Mouse (Mus musculus) forebrain, embryonic 14.5 days (tissue): ENCODE data around the gene Ercc1. TPM values are rescaled to one million over a fixed set of nuclear protein-coding genes. Genes with fewer than 3 reads are reported as not detected.

Source experiments
- ATAC-seq: fragments of 200-750 bp; cut with Nextera tagmentation; 2 replicates; pipeline ENCODE4 v1.8.0; 2017; ENCODE audit warnings: mild to moderate bottlenecking, moderate library complexity
- DNase-seq: peaks from one replicate; pipeline ENCODE4 v3.0.0-alpha.2; 2015; ENCODE audit warnings: low spot score
- H3K27ac ChIP-seq: fragments of 300-500 bp; sonication (generic); 2 replicates; pipeline ENCODE4 v1.5.1; 2014; ENCODE audit warnings: low read depth, mild to moderate bottlenecking, control low read depth, low read length, moderate library complexity
- H3K27me3 ChIP-seq: fragments of 300-500 bp; sonication (generic); replicated peaks from 2 replicates; pipeline ENCODE4 v1.6.1; 2014; ENCODE audit warnings: low read length, control low read depth, mixed read lengths; ENCODE audit not compliant: control insufficient read depth, insufficient read depth
- H3K36me3 ChIP-seq: fragments of 300-500 bp; sonication (generic); 2 replicates; pipeline ENCODE4 v1.6.1; 2014; ENCODE audit warnings: low read length, control low read depth; ENCODE audit not compliant: control insufficient read depth, insufficient read depth
- H3K4me1 ChIP-seq: fragments of 300-500 bp; sonication (generic); 2 replicates; pipeline ENCODE4 v1.6.1; 2014; ENCODE audit warnings: antibody characterized with exemption, low read length, control low read depth; ENCODE audit not compliant: control insufficient read depth, insufficient read depth
- H3K4me2 ChIP-seq: fragments of 300-500 bp; sonication (generic); 2 replicates; pipeline ENCODE4 v1.6.1; 2014; ENCODE audit warnings: mild to moderate bottlenecking, control low read depth, low read length
- H3K4me3 ChIP-seq: fragments of 300-500 bp; sonication (generic); 2 replicates; pipeline ENCODE4 v1.5.1; 2014; ENCODE audit warnings: low read depth, low read length, control low read depth
- H3K9ac ChIP-seq: fragments of 300-500 bp; sonication (generic); 2 replicates; pipeline ENCODE4 v1.6.1; 2014; ENCODE audit warnings: mild to moderate bottlenecking, low read length, control low read depth, moderate library complexity
- H3K9me3 ChIP-seq: fragments of 300-500 bp; sonication (generic); replicated peaks from 2 replicates; pipeline ENCODE4 v1.6.1; 2016; ENCODE audit warnings: low read length, control low read depth, mixed read lengths; ENCODE audit not compliant: control insufficient read depth
- WGBS: fragments of 180-500 bp; shearing (Covaris S2); extraction: QIAGEN DNeasy Blood & Tissue Kit; methylation state at CpG from one replicate; pipeline ENCODE4 v1.1.7; 2014; 5-methylcytosine and 5-hydroxymethylcytosine counted together
- polyA plus RNA-seq: library from polyadenylated mRNA; unstranded; fragments of >200 nt; fragmentation: Nextera tagmentation; extraction: Ambion mirVana; gene quantifications from 2 replicates; pipeline ENCODE4 v1.2.1, GENCODE M21; 2014

Gene Ercc1
- polyA plus RNA-seq, 1 experiment from 2014 or later: 101 TPM

GRCm38 (mm10) chr7:19307739-19308453 lies 36.7 kb upstream of the Ercc1 start:
- peak overlapping the region; percentile 51 for H3K4me3 ChIP-seq
- WGBS: 2% methylated on average over 17 of the region's 18 CpGs
- H3K27ac ChIP-seq: peak overlapping the region; percentile 55; the same call in 1 of the 2 replicates
- peak; percentile 66 for ATAC-seq
- DNase-seq: peak; percentile 80
- peak overlapping the region; percentile 82 for H3K4me2 ChIP-seq
- H3K27me3 ChIP-seq: peaks cover 40% of the 10 kb centered on the region
- H3K36me3 ChIP-seq: no peaks in the 10 kb centered on the region
- H3K9me3 ChIP-seq: no peaks in the 10 kb centered on the region
- H3K9ac ChIP-seq: peak overlapping the region; percentile 45
- peaks cover 13% of the 10 kb centered on the region for H3K4me1 ChIP-seq

- WGBS: under 1% methylated on average over 57 of the region's 58 CpGs
- Histone ChIP-seq H3K9me3 (no peaks in the 10 kb centered on the region), H3K4me3 (peak overlapping the region; percentile 51), H3K27ac (peak overlapping the region; percentile 55; the same call in 1 of the 2 replicates), H3K9ac (peak overlapping the region; percentile 45), H3K4me1 (peaks cover 12% of the 10 kb centered on the region), H3K4me2 (peak overlapping the region; percentile 82), H3K36me3 (no peaks in the 10 kb centered on the region), H3K27me3 (peaks cover 40% of the 10 kb centered on the region)
- peak; percentile 91 for ATAC-seq
- DNase-seq: peak; percentile 97
Measured at GRCm38 (mm10) chr7:19308454-19309277, 35.9 kb upstream of the Ercc1 start.

GRCm38 (mm10) chr7:19309278-19309883 lies 35.2 kb upstream of the Ercc1 start:
- no peak for DNase-seq
- Histone ChIP-seq H3K27ac (no peak overlapping the region), H3K27me3 (peaks cover 32% of the 10 kb centered on the region)

GRCm38 (mm10) chr7:19309884-19310641 lies 34.5 kb upstream of the Ercc1 start, which contains the start of gene Fosb:
Fosb (minus strand) TSS chr7:19310051.
- Histone ChIP-seq H3K9ac (peak within 1 kb of the TSS; percentile 51), H3K27ac (no peak within 1 kb of the TSS), H3K4me3 (peak within 1 kb of the TSS; percentile 51), H3K27me3 (peaks cover 28% of the 10 kb centered on the region), H3K4me2 (peak within 1 kb of the TSS; percentile 82), H3K4me1 (peaks cover 9% of the 10 kb centered on the region), H3K36me3 (no peaks in the 10 kb centered on the region), H3K9me3 (no peaks in the 10 kb centered on the region)
- peak; percentile 98 for DNase-seq
- WGBS: under 1% methylated on average over 49 of the region's 49 CpGs
- peak; percentile 86 for ATAC-seq

More at GRCm38 (mm10) chr7:19309278-19309883, 35.2 kb upstream of the Ercc1 start:
- ATAC-seq: no peak
- H3K9ac ChIP-seq: peak overlapping the region; percentile 35; the same call in 1 of the 2 replicates
- peaks cover 9% of the 10 kb centered on the region for H3K4me1 ChIP-seq
- H3K4me2 ChIP-seq: peak overlapping the region; percentile 82
- H3K4me3 ChIP-seq: peak overlapping the region; percentile 51
- H3K36me3 ChIP-seq: no peaks in the 10 kb centered on the region
- H3K9me3 ChIP-seq: no peaks in the 10 kb centered on the region
- WGBS: under 1% methylated on average over 48 of the region's 48 CpGs

GRCm38 (mm10) chr7:19311991-19312390 lies 32.6 kb upstream of the Ercc1 start:
- no peaks in the 10 kb centered on the region for H3K9me3 ChIP-seq
- 36% methylated on average over 4 of the region's 4 CpGs for WGBS
- ATAC-seq (no peak), DNase-seq (no peak)
- no peak overlapping the region for H3K4me3 ChIP-seq
- H3K4me1 ChIP-seq: peaks cover 9% of the 10 kb centered on the region
- H3K9ac ChIP-seq: no peak overlapping the region
- no peaks in the 10 kb centered on the region for H3K36me3 ChIP-seq
- no peak overlapping the region for H3K27ac ChIP-seq
- H3K4me2 ChIP-seq: no peak overlapping the region
- peaks cover 8% of the 10 kb centered on the region for H3K27me3 ChIP-seq

GRCm38 (mm10) chr7:19314033-19314432 lies 30.5 kb upstream of the Ercc1 start:
- 52% methylated on average over 5 of the region's 5 CpGs for WGBS
- DNase-seq (no peak), ATAC-seq (no peak)
- Histone ChIP-seq H3K27ac (no peak overlapping the region), H3K9me3 (no peaks in the 10 kb centered on the region), H3K9ac (no peak overlapping the region), H3K36me3 (no peaks in the 10 kb centered on the region), H3K4me2 (no peak overlapping the region), H3K4me1 (peaks cover 9% of the 10 kb centered on the region), H3K27me3 (0 out of 2 replicates have a peak, but pooled peaks cover 4% of the 10 kb centered on the region), H3K4me3 (no peak overlapping the region)

GRCm38 (mm10) chr7:19316451-19317161 lies 28.0 kb upstream of the Ercc1 start:
- H3K27me3 ChIP-seq: 0 out of 2 replicates have a peak, but pooled peaks cover 4% of the 10 kb centered on the region
- no peaks in the 10 kb centered on the region for H3K9me3 ChIP-seq
- H3K9ac ChIP-seq: no peak overlapping the region
- no peak overlapping the region for H3K27ac ChIP-seq
- peaks cover 8% of the 10 kb centered on the region for H3K4me1 ChIP-seq
- H3K4me2 ChIP-seq: no peak overlapping the region
- no peak overlapping the region for H3K4me3 ChIP-seq
- ATAC-seq (no peak), DNase-seq (no peak)
- WGBS: 42% methylated on average over 14 of the region's 14 CpGs
- H3K36me3 ChIP-seq: no peaks in the 10 kb centered on the region

- Histone ChIP-seq H3K9ac (no peak overlapping the region), H3K36me3 (no peaks in the 10 kb centered on the region), H3K9me3 (no peaks in the 10 kb centered on the region), H3K4me2 (no peak overlapping the region), H3K27ac (no peak overlapping the region), H3K27me3 (0 out of 2 replicates have a peak, but pooled peaks cover 2% of the 10 kb centered on the region), H3K4me3 (no peak overlapping the region), H3K4me1 (peaks cover 8% of the 10 kb centered on the region)
- DNase-seq (no peak), ATAC-seq (no peak)
- 77% methylated on average over 2 of the region's 2 CpGs for WGBS
Measured at GRCm38 (mm10) chr7:19318201-19318600, 26.4 kb upstream of the Ercc1 start.
